Mouse (Mus musculus) liver, embryonic 11.5 days (tissue): ENCODE measurements around the gene Nudt3. TPM values are rescaled to one million over a fixed set of nuclear protein-coding genes. Genes with fewer than 3 reads are reported as not detected.
"Not testable (repeated sequence)": the region's sequence is repeated elsewhere in the genome, so short reads cannot be mapped to it uniquely, and the experiment has no call there.

Experiments
- ATAC-seq: fragments of 200-750 bp; cut with Nextera tagmentation; replicated peaks from 2 replicates; pipeline ENCODE4 v1.8.0; 2017; ENCODE audit warnings: moderate number of reproducible peaks, mild to moderate bottlenecking, moderate TSS enrichment, moderate library complexity; ENCODE audit not compliant: low FRiP score
- DNase-seq: peaks from one replicate; pipeline ENCODE4 v3.0.0-alpha.2; 2017; ENCODE audit warnings: low spot score
- H3K27ac ChIP-seq: fragments of 300-500 bp; sonication (generic); 2 replicates; pipeline ENCODE4 v1.5.1; 2014; ENCODE audit warnings: mild to moderate bottlenecking, low read depth, low read length, control low read depth
- H3K27me3 ChIP-seq: fragments of 300-500 bp; sonication (generic); replicated peaks from 2 replicates; pipeline ENCODE4 v1.6.1; 2014; ENCODE audit warnings: low read length, mixed read lengths; ENCODE audit not compliant: control insufficient read depth, insufficient read depth
- H3K36me3 ChIP-seq: fragments of 300-500 bp; sonication (generic); 2 replicates; pipeline ENCODE4 v1.6.1; 2014; ENCODE audit warnings: mild to moderate bottlenecking, low read length, moderate library complexity, mixed read lengths; ENCODE audit not compliant: control insufficient read depth, insufficient read depth
- H3K4me1 ChIP-seq: fragments of 300-500 bp; sonication (generic); replicated peaks from 2 replicates; pipeline ENCODE4 v1.6.1; 2014; ENCODE audit warnings: low read length, mixed read lengths; ENCODE audit not compliant: control insufficient read depth, insufficient read depth
- H3K4me2 ChIP-seq: fragments of 300-500 bp; sonication (generic); 2 replicates; pipeline ENCODE4 v1.6.1; 2014; ENCODE audit warnings: mild to moderate bottlenecking, control low read depth, moderate library complexity
- H3K4me3 ChIP-seq: fragments of 300-500 bp; sonication (generic); 2 replicates; pipeline ENCODE4 v1.5.1; 2014; ENCODE audit warnings: low read depth, low read length, control low read depth
- H3K9ac ChIP-seq: fragments of 300-500 bp; sonication (generic); 2 replicates; pipeline ENCODE4 v1.6.1; 2014; ENCODE audit warnings: low read depth, low read length, control low read depth
- H3K9me3 ChIP-seq: fragments of 300-500 bp; sonication (generic); 2 replicates; pipeline ENCODE4 v1.6.1; 2016; ENCODE audit warnings: low read length, inconsistent platforms, mixed read lengths; ENCODE audit not compliant: control insufficient read depth
- WGBS: fragments of 180-500 bp; shearing (Covaris S2); extraction: QIAGEN DNeasy Blood & Tissue Kit; methylation state at CpG from one replicate; pipeline ENCODE4 v1.1.7; 2014; 5-methylcytosine and 5-hydroxymethylcytosine counted together
- polyA plus RNA-seq: library from polyadenylated mRNA; unstranded; fragments of >200 nt; fragmentation: Nextera tagmentation; extraction: Ambion mirVana; gene quantifications from 2 replicates; pipeline ENCODE4 v1.2.1, GENCODE M21; 2014

Nudt3 gene
- polyA plus RNA-seq, 1 experiment from 2014 or later: 26.1 TPM

- WGBS: 76% methylated on average over 20 of the region's 20 CpGs
Measured at GRCm38 (mm10) chr17:27638921-27639332, 15.6 kb upstream of the Nudt3 start.

GRCm38 (mm10) chr17:27637333-27637732 is 14.0 kb upstream of the Nudt3 start:
- no peak for DNase-seq
- Histone ChIP-seq H3K36me3 (peaks cover 16% of the 10 kb centered on the region), H3K9me3 (no peaks in the 10 kb centered on the region), H3K9ac (no peak overlapping the region), H3K4me1 (peaks cover 27% of the 10 kb centered on the region), H3K27me3 (no peaks in the 10 kb centered on the region), H3K4me3 (no peak overlapping the region), H3K27ac (no peak overlapping the region), H3K4me2 (no peak overlapping the region)
- 81% methylated on average over 9 of the region's 9 CpGs for WGBS
- no peak for ATAC-seq

More at GRCm38 (mm10) chr17:27638921-27639332, 15.6 kb upstream of the Nudt3 start:
- DNase-seq (no peak), ATAC-seq (no peak)
- Histone ChIP-seq H3K4me3 (no peak overlapping the region), H3K4me2 (no peak overlapping the region), H3K4me1 (peaks cover 16% of the 10 kb centered on the region), H3K36me3 (no peaks in the 10 kb centered on the region; the same call in 1 of the 2 replicates), H3K9me3 (no peaks in the 10 kb centered on the region), H3K9ac (no peak overlapping the region), H3K27me3 (no peaks in the 10 kb centered on the region), H3K27ac (no peak overlapping the region)

GRCm38 (mm10) chr17:27636132-27637020 is 13.1 kb upstream of the Nudt3 start, which contains the start of gene Rps10:
Rps10 (minus strand) TSS chr17:27636669.
- ATAC-seq: no peak
- no peaks in the 10 kb centered on the region for H3K9me3 ChIP-seq
- H3K36me3 ChIP-seq: peaks cover 26% of the 10 kb centered on the region
- no peak for DNase-seq
- peak within 1 kb of the TSS; percentile 89 for H3K4me2 ChIP-seq
- WGBS: 46% methylated on average over 18 of the region's 18 CpGs
- peak within 1 kb of the TSS; percentile 91; the same call in 1 of the 2 replicates for H3K9ac ChIP-seq
- H3K27ac ChIP-seq: peak within 1 kb of the TSS; percentile 69
- peak within 1 kb of the TSS; percentile 75 for H3K4me3 ChIP-seq
- peaks cover 31% of the 10 kb centered on the region for H3K4me1 ChIP-seq
- no peaks in the 10 kb centered on the region for H3K27me3 ChIP-seq

- WGBS: 38% methylated on average over 9 of the region's 9 CpGs
- peak; percentile 4; the same call in 1 of the 2 replicates for ATAC-seq
- H3K9ac ChIP-seq: peak overlapping the region; percentile 91
- not testable (repeated sequence) for H3K27me3 ChIP-seq, DNase-seq, H3K9me3 ChIP-seq
- H3K4me3 ChIP-seq: peak overlapping the region; percentile 75
- peaks cover 34% of the 10 kb centered on the region for H3K36me3 ChIP-seq
- H3K27ac ChIP-seq: peak overlapping the region; percentile 82; the same call in 1 of the 2 replicates
- H3K4me2 ChIP-seq: peak overlapping the region; percentile 89
- peaks cover 31% of the 10 kb centered on the region for H3K4me1 ChIP-seq
Measured at GRCm38 (mm10) chr17:27635575-27635903, 12.2 kb upstream of the Nudt3 start.

GRCm38 (mm10) chr17:27634871-27635574 is 11.7 kb upstream of the Nudt3 start, which contains the start of gene RPS10-NUDT3:
RPS10-NUDT3 (minus strand) TSS chr17:27635222.
- WGBS: under 1% methylated on average over 66 of the region's 72 CpGs

GRCm38 (mm10) chr17:27629249-27630020 is 6.1 kb upstream of the Nudt3 start:
- ATAC-seq (peak; percentile 53), DNase-seq (peak; percentile 65)
- no peak overlapping the region for H3K4me2 ChIP-seq
- peaks cover 36% of the 10 kb centered on the region for H3K36me3 ChIP-seq
- H3K4me1 ChIP-seq: peaks cover 22% of the 10 kb centered on the region
- H3K9me3 ChIP-seq: no peaks in the 10 kb centered on the region
- no peaks in the 10 kb centered on the region for H3K27me3 ChIP-seq
- H3K27ac ChIP-seq: peak overlapping the region; percentile 21; the same call in 1 of the 2 replicates
- 67% methylated on average over 2 of the region's 2 CpGs for WGBS
- no peak overlapping the region for H3K9ac ChIP-seq
- no peak overlapping the region for H3K4me3 ChIP-seq

More at GRCm38 (mm10) chr17:27634871-27635574, 11.7 kb upstream of the Nudt3 start, which contains the start of gene RPS10-NUDT3:
- Histone ChIP-seq H3K9me3 (no peaks in the 10 kb centered on the region), H3K4me1 (peaks cover 31% of the 10 kb centered on the region), H3K27me3 (no peaks in the 10 kb centered on the region), H3K27ac (peak within 1 kb of the TSS; percentile 82), H3K4me2 (peak within 1 kb of the TSS; percentile 89), H3K9ac (peak within 1 kb of the TSS; percentile 91), H3K36me3 (peaks cover 36% of the 10 kb centered on the region), H3K4me3 (peak within 1 kb of the TSS; percentile 75)
- DNase-seq: peak; percentile 94
- ATAC-seq: peak; percentile 96

GRCm38 (mm10) chr17:27628376-27628775 is 5.1 kb upstream of the Nudt3 start:
- Histone ChIP-seq H3K9ac (no peak overlapping the region), H3K4me2 (no peak overlapping the region), H3K9me3 (no peaks in the 10 kb centered on the region), H3K4me3 (no peak overlapping the region), H3K27ac (no peak overlapping the region), H3K27me3 (no peaks in the 10 kb centered on the region), H3K4me1 (peaks cover 23% of the 10 kb centered on the region), H3K36me3 (peaks cover 31% of the 10 kb centered on the region)
- no peak for DNase-seq
- ATAC-seq: no peak
- 88% methylated on average over 8 of the region's 8 CpGs for WGBS

- H3K9ac ChIP-seq: no peak overlapping the region
- peaks cover 15% of the 10 kb centered on the region for H3K4me1 ChIP-seq
- H3K36me3 ChIP-seq: peaks cover 22% of the 10 kb centered on the region
- no peak for ATAC-seq
- DNase-seq: no peak
- no peaks in the 10 kb centered on the region for H3K27me3 ChIP-seq
- no peak overlapping the region for H3K4me3 ChIP-seq
- WGBS: 49% methylated on average over 5 of the region's 5 CpGs
- H3K4me2 ChIP-seq: no peak overlapping the region
- H3K9me3 ChIP-seq: no peaks in the 10 kb centered on the region
- H3K27ac ChIP-seq: no peak overlapping the region
Measured at GRCm38 (mm10) chr17:27627451-27627850, 4.2 kb upstream of the Nudt3 start.
